Mouse (Mus musculus) lung, postnatal 25 days (tissue): ENCODE measurements around the gene Plekho1.
"Not testable (repeated sequence)": the region's sequence is repeated elsewhere in the genome, so short reads cannot be mapped to it uniquely, and the experiment has no call there.

Experiments
- DNase-seq: peaks from one replicate; pipeline ENCODE4 v3.0.0; 2022; ENCODE audit warnings: low spot score

Gene Plekho1

GRCm38 (mm10) chr3:95980276-95980970, 15.4 kb downstream of the Plekho1 start:
- DNase-seq = no peak

- DNase-seq = peak; percentile 14
Measured at GRCm38 (mm10) chr3:95978265-95978664, 17.5 kb downstream of the Plekho1 start.

- DNase-seq = not testable (repeated sequence)
Measured at GRCm38 (mm10) chr3:95977587-95977986, 18.2 kb downstream of the Plekho1 start.

- no peak for DNase-seq
Measured at GRCm38 (mm10) chr3:95977079-95977478, 18.7 kb downstream of the Plekho1 start.

GRCm38 (mm10) chr3:95972873-95973634, 22.7 kb downstream of the Plekho1 start:
- peak; percentile 35 for DNase-seq

GRCm38 (mm10) chr3:95972251-95972872, 23.4 kb downstream of the Plekho1 start:
- peak; percentile 30 for DNase-seq

- DNase-seq = not testable (repeated sequence)
Measured at GRCm38 (mm10) chr3:95970661-95971060, 25.1 kb downstream of the Plekho1 start.

GRCm38 (mm10) chr3:95969277-95969676, 26.5 kb downstream of the Plekho1 start:
- DNase-seq = no peak

GRCm38 (mm10) chr3:95965518-95966451, 30.0 kb downstream of the Plekho1 start:
- peak; percentile 23 for DNase-seq

- no peak for DNase-seq
Measured at GRCm38 (mm10) chr3:95963681-95964080, 32.1 kb downstream of the Plekho1 start.

- no peak for DNase-seq
Measured at GRCm38 (mm10) chr3:95963230-95963629, 32.6 kb downstream of the Plekho1 start.

- not testable (repeated sequence) for DNase-seq
Measured at GRCm38 (mm10) chr3:95962182-95962581, 33.6 kb downstream of the Plekho1 start.

GRCm38 (mm10) chr3:95959807-95960206, 36.0 kb downstream of the Plekho1 start:
- no peak for DNase-seq

- DNase-seq = no peak
Measured at GRCm38 (mm10) chr3:95959082-95959481, 36.7 kb downstream of the Plekho1 start.

- DNase-seq = peak; percentile 58
Measured at GRCm38 (mm10) chr3:95957359-95958148, 38.2 kb downstream of the Plekho1 start.

GRCm38 (mm10) chr3:95955318-95955717, 40.5 kb downstream of the Plekho1 start:
- no peak for DNase-seq

GRCm38 (mm10) chr3:95954648-95955173, 41.1 kb downstream of the Plekho1 start:
- DNase-seq = not testable (repeated sequence)

GRCm38 (mm10) chr3:95953522-95953921, 42.3 kb downstream of the Plekho1 start:
- no peak for DNase-seq

- DNase-seq = no peak
Measured at GRCm38 (mm10) chr3:95953023-95953422, 42.8 kb downstream of the Plekho1 start.

- DNase-seq = not testable (repeated sequence)
Measured at GRCm38 (mm10) chr3:95951566-95951965, 44.2 kb downstream of the Plekho1 start.
